Mouse (Mus musculus) CD4-positive naive resting alpha-beta T cell, adult 57 days (primary cell): ENCODE data around the gene Rnf39. TPM values are rescaled to one million over a fixed set of nuclear protein-coding genes. Genes with fewer than 3 reads are reported as not detected.

ENCODE experiments used
- total RNA-seq: library from RNA; stranded (reverse); gene quantifications from one replicate; pipeline ENCODE4 v1.2.4, GENCODE M21; 2023

Gene Rnf39
- 1.2 TPM for total RNA-seq

GRCm38 (mm10) chr17:36942791-36943471, at the start of gene Rnf39:
Gene Rnf39 (plus strand): TSS chr17:36942918.

GRCm38 (mm10) chr17:36897552-36898205, 45.0 kb upstream of the Rnf39 start, which contains the start of gene Trim31:
Gene Trim31 (plus strand): TSS chr17:36898118.

GRCm38 (mm10) chr17:36950981-36951947, 8.5 kb downstream of the Rnf39 start, which contains the start of gene Ppp1r11:
Gene Ppp1r11 (minus strand): TSS chr17:36951741.

DNA sequence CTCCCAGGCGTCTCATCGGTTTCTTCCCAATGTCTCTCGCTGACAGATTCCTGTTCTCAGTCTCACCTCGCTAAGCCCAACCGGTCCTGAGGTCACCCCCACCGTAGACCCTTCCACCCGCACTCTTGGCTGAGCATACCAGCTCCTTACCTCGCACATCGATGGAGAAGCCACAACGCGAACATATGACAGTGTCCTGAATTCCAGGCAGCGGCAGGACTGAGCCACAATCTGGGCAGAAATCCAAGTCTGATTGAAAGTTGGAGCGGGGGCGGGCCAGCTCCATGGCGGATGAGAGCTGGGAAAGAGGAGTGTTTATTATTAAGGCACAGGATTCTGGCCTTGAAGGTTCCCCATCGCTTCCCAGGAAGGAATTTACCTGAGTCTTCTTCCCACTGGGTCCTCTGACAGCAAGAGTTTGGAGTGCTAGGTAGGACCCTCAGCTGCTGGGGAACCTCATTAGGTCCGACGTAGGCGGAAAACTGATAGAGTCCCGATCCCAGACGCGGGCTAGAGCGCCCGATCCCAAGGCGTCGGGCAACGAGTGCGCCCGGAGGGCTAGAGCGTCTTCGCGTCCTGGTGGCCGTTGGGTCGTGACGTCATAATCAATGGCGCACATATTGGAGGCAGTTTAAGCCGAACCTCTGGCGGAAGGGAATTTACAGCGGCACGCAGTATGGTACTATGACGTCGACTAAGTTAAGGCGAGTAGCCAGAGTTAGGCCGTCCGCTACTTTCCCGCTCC, 15.5 kb downstream of the Rnf39 start, which contains the start of the genes Znrd1 and Znrd1as:
Gene Znrd1, minus strand, starts transcription at position 561 of the 745 bp plus-strand sequence.
Gene Znrd1as, plus strand, starts transcription at position 594 of the 745 bp plus-strand sequence.

GRCm38 (mm10) chr17:36981221-36981813, 38.6 kb downstream of the Rnf39 start, which contains the start of gene 2410137M14Rik:
Gene 2410137M14Rik (minus strand): TSS chr17:36981237.

DNA sequence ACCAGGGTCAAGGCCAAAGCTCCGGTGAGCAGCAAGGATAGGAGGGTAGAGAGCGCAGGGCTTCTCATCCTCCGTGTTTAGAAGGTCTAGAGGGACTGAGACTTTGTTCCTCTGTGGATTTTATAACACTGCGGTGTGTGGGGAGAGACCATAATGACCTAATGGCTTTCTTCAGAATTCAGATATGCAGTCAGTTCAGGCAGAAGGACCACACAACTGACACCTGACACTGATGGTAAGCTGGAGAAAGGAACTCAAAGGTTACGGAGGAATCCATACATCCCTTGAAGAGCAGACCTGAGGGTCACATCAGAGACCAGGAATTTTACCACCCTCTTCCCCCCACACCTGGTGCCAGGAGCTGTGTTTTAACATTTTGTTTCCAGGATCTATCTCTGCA, 46.7 kb downstream of the Rnf39 start, which contains the start of gene H2-M5:
Gene H2-M5, minus strand, starts transcription at position 101 of the 400 bp plus-strand sequence.

Other genes with a start within 250 kb of the Rnf39 start
- not detected for gene H2-M10.5, start 170.0 kb upstream of the Rnf39 start, total RNA-seq
- gene H2-M10.6, start 130.7 kb upstream of the Rnf39 start, total RNA-seq, result not detected
- 112 TPM for gene Trim26, start 105.8 kb upstream of the Rnf39 start, total RNA-seq
- gene Trim15, start 75.7 kb upstream of the Rnf39 start, total RNA-seq, result not detected
- 0.27 TPM for gene Trim10, start 73.3 kb upstream of the Rnf39 start, total RNA-seq
- gene Trim40, start 52.8 kb upstream of the Rnf39 start, total RNA-seq, result not detected
- not detected for gene Trim31, start 44.8 kb upstream of the Rnf39 start, total RNA-seq
- gene Ppp1r11, start 8.8 kb downstream of the Rnf39 start, total RNA-seq, result 47.8 TPM
- gene Znrd1, start 15.6 kb downstream of the Rnf39 start, total RNA-seq, result 52.5 TPM
- gene Znrd1as, start 15.7 kb downstream of the Rnf39 start, total RNA-seq, result 1.4 TPM
- gene 2410137M14Rik, start 38.3 kb downstream of the Rnf39 start, total RNA-seq, result not detected
- not detected for gene H2-M5, start 46.6 kb downstream of the Rnf39 start, total RNA-seq
- gene Zfp57, start 58.2 kb downstream of the Rnf39 start, total RNA-seq, result not detected
- gene Mog, start 80.5 kb downstream of the Rnf39 start, total RNA-seq, result not detected
- gene Gabbr1, start 103.0 kb downstream of the Rnf39 start, total RNA-seq, result 116 TPM
- not detected for gene Olfr90, start 145.6 kb downstream of the Rnf39 start, total RNA-seq
- not detected for gene Olfr91, start 155.4 kb downstream of the Rnf39 start, total RNA-seq
- not detected for gene Olfr92, start 177.2 kb downstream of the Rnf39 start, total RNA-seq
- gene Olfr93, start 218.6 kb downstream of the Rnf39 start, total RNA-seq, result not detected